Mouse (Mus musculus) midbrain, embryonic 13.5 days (tissue): ENCODE measurements at regions not wholly inside any gene's neighbourhood (a gene's known extent, or its start where the extent isn't known, plus 50 kb on each side); places are given as distances from the start of the nearest gene placed in this dataset.

Source experiments
- ATAC-seq: fragments of 200-750 bp; cut with Nextera tagmentation; 2 replicates; pipeline ENCODE4 v1.8.0; 2017; ENCODE audit warnings: mild to moderate bottlenecking, moderate TSS enrichment, moderate library complexity
- H3K27ac ChIP-seq: fragments of 300-500 bp; sonication (generic); 2 replicates; pipeline ENCODE4 v1.5.1; 2015; ENCODE audit warnings: inconsistent platforms, mild to moderate bottlenecking, moderate library complexity
- H3K27me3 ChIP-seq: fragments of 300-500 bp; sonication (generic); 2 replicates; pipeline ENCODE4 v1.6.1; 2015; ENCODE audit warnings: mild to moderate bottlenecking, inconsistent platforms
- H3K36me3 ChIP-seq: fragments of 300-500 bp; sonication (generic); 2 replicates; pipeline ENCODE4 v1.6.1; 2015; ENCODE audit warnings: mild to moderate bottlenecking, inconsistent platforms
- H3K4me1 ChIP-seq: fragments of 300-500 bp; sonication (generic); replicated peaks from 2 replicates; pipeline ENCODE4 v1.6.1; 2015; ENCODE audit warnings: inconsistent platforms
- H3K4me2 ChIP-seq: fragments of 300-500 bp; sonication (generic); replicated peaks from 2 replicates; pipeline ENCODE4 v1.6.1; 2015; ENCODE audit warnings: moderate library complexity, mild to moderate bottlenecking, inconsistent platforms
- H3K4me3 ChIP-seq: fragments of 300-500 bp; sonication (generic); replicated peaks from 2 replicates; pipeline ENCODE4 v1.5.1; 2015; ENCODE audit warnings: mild to moderate bottlenecking, inconsistent platforms
- H3K9ac ChIP-seq: fragments of 300-500 bp; sonication (generic); replicated peaks from 2 replicates; pipeline ENCODE4 v1.6.1; 2015; ENCODE audit warnings: mild to moderate bottlenecking, inconsistent platforms
- H3K9me3 ChIP-seq: fragments of 300-500 bp; sonication (generic); 2 replicates; pipeline ENCODE4 v1.6.1; 2016; ENCODE audit warnings: mild to moderate bottlenecking, inconsistent platforms
- WGBS: fragments of 180-500 bp; shearing (Covaris S2); methylation state at CpG from one replicate; pipeline ENCODE4 v1.1.7; 2015; 5-methylcytosine and 5-hydroxymethylcytosine counted together

DNA sequence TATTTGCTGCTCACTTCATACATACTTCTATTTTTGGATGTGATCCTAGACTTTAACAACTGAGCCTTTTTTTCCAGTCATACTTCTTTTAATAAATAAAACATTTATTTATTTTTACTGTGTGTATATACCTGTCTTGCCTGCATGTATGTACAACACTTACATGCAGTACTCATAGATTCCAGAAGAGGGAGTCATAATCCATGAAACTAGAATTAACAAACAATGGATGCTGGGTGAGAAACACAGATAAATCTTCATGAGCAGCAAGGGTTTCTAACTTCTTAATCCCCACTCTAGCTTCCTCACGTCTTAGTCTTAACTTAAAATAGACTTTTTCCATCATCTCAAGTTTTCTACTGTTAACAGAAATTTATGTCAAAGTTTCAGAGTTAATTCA, 1253.7 kb upstream of the Nr2f1 start:
- H3K4me2 ChIP-seq, result no peak overlapping the region
- ATAC-seq, result no peak
- WGBS, result 64% methylated on average over 1 of the region's 1 CpGs
- H3K27me3 ChIP-seq, result no peaks in the 10 kb centered on the region
- no peaks in the 10 kb centered on the region for H3K9me3 ChIP-seq
- H3K27ac ChIP-seq, result no peak overlapping the region
- H3K9ac ChIP-seq, result no peak overlapping the region
- H3K4me3 ChIP-seq, result no peak overlapping the region
- H3K36me3 ChIP-seq, result no peaks in the 10 kb centered on the region
- no peaks in the 10 kb centered on the region for H3K4me1 ChIP-seq

DNA sequence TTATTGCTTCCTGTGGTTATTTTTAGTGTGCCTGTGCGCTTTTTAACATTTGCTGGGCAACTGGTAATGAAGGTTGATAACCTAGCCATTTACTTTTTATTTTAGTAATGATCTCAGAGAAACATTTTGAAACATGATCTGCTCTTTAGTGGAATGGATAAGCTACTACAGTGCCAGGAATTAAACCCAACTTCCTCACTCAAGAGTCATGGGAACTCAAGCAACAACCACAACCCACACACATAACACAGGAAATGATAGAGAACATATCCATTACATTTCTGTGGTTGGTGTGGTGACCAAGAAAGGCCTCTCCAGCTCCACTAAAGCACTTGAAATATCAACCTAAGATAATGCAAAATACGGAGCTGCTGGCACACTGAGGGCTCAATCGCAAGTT, 1243.6 kb upstream of the Nr2f1 start:
- Histone ChIP-seq H3K9ac (no peak overlapping the region), H3K27me3 (no peaks in the 10 kb centered on the region), H3K27ac (no peak overlapping the region), H3K4me3 (no peak overlapping the region), H3K4me1 (no peaks in the 10 kb centered on the region), H3K9me3 (no peaks in the 10 kb centered on the region), H3K36me3 (no peaks in the 10 kb centered on the region), H3K4me2 (no peak overlapping the region)
- WGBS, result 95% methylated on average over 3 of the region's 3 CpGs
- no peak for ATAC-seq

DNA sequence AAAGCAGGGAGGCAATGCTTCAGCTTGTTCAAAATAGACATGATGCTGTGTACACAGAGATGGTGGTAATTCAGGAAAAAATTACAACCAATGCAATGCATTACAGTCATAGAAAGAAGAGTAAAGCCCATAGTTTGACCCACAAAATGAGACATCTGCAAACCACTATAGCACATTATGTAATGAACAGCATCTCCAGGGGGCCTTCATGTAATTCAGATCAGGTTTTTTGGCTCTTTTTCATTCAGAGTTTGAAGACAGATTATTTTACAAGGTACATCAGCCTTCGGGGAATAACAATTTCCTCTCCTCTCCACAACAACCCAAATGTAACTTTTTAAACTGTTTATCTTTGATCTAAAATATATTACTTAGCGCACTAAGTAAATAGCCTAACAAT, 1243.1 kb upstream of the Nr2f1 start:
- WGBS, result 89% methylated on average over 2 of the region's 2 CpGs
- Histone ChIP-seq H3K27me3 (no peaks in the 10 kb centered on the region), H3K9me3 (no peaks in the 10 kb centered on the region), H3K27ac (no peak overlapping the region), H3K36me3 (no peaks in the 10 kb centered on the region), H3K9ac (no peak overlapping the region), H3K4me1 (no peaks in the 10 kb centered on the region), H3K4me2 (no peak overlapping the region), H3K4me3 (no peak overlapping the region)
- no peak for ATAC-seq

DNA sequence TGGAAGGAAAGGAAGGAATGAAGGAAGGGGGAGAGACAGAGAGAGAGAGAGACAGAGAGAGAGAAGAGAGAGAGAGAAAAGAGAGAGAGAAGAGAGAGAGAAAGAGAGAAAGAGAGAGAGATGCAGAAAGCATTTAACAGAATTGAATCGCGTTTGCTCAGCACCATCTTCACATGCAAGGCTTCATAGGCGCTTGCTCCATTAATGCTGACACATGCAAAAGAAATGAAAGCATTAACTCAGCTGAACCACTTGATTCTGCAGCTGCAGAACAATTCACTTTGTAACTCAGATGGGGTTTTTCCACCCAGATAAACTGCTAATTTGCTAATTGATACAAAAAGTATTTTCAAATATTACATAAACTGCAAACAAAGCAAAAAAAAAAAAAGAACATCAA, 1231.9 kb upstream of the Nr2f1 start:
- WGBS, result 17% methylated on average over 3 of the region's 3 CpGs
- H3K4me1 ChIP-seq, result 0 out of 2 replicates have a peak, but pooled peaks cover 4% of the 10 kb centered on the region
- no peak overlapping the region for H3K4me3 ChIP-seq
- H3K27ac ChIP-seq, result no peak overlapping the region
- no peaks in the 10 kb centered on the region for H3K36me3 ChIP-seq
- H3K9ac ChIP-seq, result no peak overlapping the region
- H3K9me3 ChIP-seq, result no peaks in the 10 kb centered on the region
- ATAC-seq, result no peak
- H3K27me3 ChIP-seq, result no peaks in the 10 kb centered on the region
- H3K4me2 ChIP-seq, result no peak overlapping the region

DNA sequence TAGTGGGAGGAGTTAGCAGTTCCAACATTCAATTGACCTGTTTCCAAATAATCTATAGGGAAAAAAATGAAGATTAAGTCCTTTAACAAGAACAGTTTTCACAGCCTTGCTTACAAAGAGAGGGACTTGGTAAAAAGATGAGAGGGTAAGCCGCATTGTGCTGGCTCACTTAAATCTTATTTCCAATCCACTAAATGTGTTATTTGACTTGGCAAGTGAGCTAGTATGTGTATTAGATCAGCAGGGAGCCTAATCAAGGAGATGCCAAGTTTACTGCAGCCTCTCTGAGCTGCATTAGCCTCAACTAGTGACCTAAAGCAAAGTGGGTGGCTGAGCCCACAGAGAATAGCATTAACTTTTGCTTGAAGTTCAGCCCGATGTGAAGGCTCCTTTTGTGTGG, 1231.4 kb upstream of the Nr2f1 start:
- Histone ChIP-seq H3K4me1 (0 out of 2 replicates have a peak, but pooled peaks cover 4% of the 10 kb centered on the region), H3K27ac (no peak overlapping the region), H3K27me3 (no peaks in the 10 kb centered on the region), H3K4me2 (no peak overlapping the region), H3K36me3 (no peaks in the 10 kb centered on the region), H3K9ac (no peak overlapping the region), H3K9me3 (no peaks in the 10 kb centered on the region), H3K4me3 (no peak overlapping the region)
- ATAC-seq, result peak; percentile 60; the same call in 1 of the 2 replicates
- WGBS, result 15% methylated on average over 2 of the region's 2 CpGs

DNA sequence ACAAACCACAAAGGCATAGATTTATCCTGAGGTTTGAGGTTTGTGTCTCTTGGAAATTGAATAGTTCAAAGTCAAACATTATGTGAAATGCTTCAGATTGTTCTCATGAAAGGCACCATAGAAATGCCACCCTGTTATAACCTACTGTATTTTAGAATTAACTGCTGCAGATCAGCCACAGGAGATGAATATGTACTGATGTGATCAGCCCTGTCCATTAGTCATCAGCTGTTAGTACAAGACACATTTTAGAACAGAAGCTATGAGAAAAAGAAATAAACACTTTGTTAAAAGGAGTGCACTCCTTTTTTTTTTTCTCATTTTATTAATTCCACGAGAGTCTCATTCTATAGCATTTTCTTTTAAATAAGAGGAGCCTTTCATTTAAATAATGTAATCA, 1231.0 kb upstream of the Nr2f1 start:
- H3K27ac ChIP-seq, result no peak overlapping the region
- no peaks in the 10 kb centered on the region for H3K27me3 ChIP-seq
- no peaks in the 10 kb centered on the region for H3K9me3 ChIP-seq
- no peak overlapping the region for H3K4me2 ChIP-seq
- H3K36me3 ChIP-seq, result no peaks in the 10 kb centered on the region
- H3K9ac ChIP-seq, result no peak overlapping the region
- WGBS, result 12% methylated on average over 1 of the region's 1 CpGs
- H3K4me1 ChIP-seq, result 0 out of 2 replicates have a peak, but pooled peaks cover 4% of the 10 kb centered on the region
- no peak overlapping the region for H3K4me3 ChIP-seq
- no peak for ATAC-seq

DNA sequence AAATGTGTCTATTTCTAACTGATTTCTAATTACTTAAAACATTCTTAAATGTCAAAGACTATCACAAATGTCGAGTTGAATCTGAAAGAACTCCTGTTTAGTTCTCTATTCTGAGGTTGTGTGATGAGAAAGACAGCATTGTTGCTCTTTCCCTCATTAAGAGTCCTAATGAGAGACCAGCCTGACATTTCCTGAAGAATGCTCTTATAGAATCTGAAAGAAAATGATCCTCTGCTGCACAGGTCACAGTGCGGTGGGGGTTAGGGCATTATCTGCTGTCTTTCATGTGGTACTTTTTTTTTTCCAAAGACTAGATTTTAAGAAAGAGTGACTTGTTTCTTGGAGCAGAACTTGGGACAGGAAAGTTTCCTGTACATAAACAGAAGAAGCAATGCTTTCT, 1218.3 kb upstream of the Nr2f1 start:
- WGBS, result 44% methylated on average over 2 of the region's 2 CpGs
- H3K9me3 ChIP-seq, result no peaks in the 10 kb centered on the region
- no peak overlapping the region for H3K4me2 ChIP-seq
- no peaks in the 10 kb centered on the region for H3K27me3 ChIP-seq
- H3K4me1 ChIP-seq, result no peaks in the 10 kb centered on the region
- no peak overlapping the region for H3K9ac ChIP-seq
- no peak overlapping the region for H3K4me3 ChIP-seq
- ATAC-seq, result no peak
- H3K27ac ChIP-seq, result no peak overlapping the region
- no peaks in the 10 kb centered on the region for H3K36me3 ChIP-seq

DNA sequence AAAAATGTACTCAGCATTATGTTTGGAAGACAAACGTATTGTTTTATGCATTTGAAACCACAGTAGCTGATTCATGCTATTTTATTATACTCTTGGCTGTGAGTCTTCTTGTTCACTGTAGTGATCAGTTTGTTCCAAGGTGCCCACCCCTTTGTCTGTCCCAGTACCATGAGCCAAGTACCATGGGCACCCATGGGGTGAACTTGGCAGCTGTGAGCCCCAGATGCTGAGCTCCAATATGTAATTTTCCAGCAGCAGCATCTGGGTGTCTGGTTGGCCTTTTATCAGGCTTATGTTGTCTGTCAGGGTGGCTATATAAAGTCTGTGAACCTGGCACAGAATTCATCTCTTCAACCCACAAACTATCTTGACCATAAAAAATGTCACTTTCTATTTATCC, 1200.5 kb upstream of the Nr2f1 start:
- 81% methylated on average over 1 of the region's 1 CpGs for WGBS
- no peak overlapping the region for H3K4me2 ChIP-seq
- no peaks in the 10 kb centered on the region for H3K9me3 ChIP-seq
- H3K4me3 ChIP-seq, result no peak overlapping the region
- H3K27me3 ChIP-seq, result no peaks in the 10 kb centered on the region
- no peak for ATAC-seq
- no peak overlapping the region for H3K27ac ChIP-seq
- H3K4me1 ChIP-seq, result no peaks in the 10 kb centered on the region
- no peak overlapping the region for H3K9ac ChIP-seq
- no peaks in the 10 kb centered on the region for H3K36me3 ChIP-seq

DNA sequence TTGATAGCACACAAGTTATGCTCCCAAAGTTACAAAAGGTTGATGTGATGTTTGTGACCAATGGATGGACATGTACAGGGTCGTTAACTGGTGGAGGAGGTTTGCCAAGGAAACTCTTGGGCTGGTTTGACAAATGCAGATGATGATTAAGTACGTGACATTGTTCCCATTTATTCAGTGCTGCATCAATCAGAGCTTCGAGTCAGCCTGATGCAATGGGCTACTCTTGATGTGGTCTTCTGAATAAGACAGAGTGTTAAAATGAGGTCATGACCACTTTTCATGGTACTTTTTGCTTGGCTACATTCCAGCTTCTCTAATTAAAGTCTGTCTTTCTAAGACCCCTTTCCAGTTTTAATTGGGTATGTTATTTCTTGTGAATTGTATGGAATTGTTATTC, 1194.4 kb upstream of the Nr2f1 start:
- Histone ChIP-seq H3K36me3 (no peaks in the 10 kb centered on the region), H3K27ac (no peak overlapping the region), H3K4me2 (no peak overlapping the region), H3K9ac (no peak overlapping the region), H3K9me3 (no peaks in the 10 kb centered on the region), H3K4me1 (no peaks in the 10 kb centered on the region), H3K4me3 (no peak overlapping the region), H3K27me3 (0 out of 2 replicates have a peak, but pooled peaks cover 2% of the 10 kb centered on the region)
- 64% methylated on average over 3 of the region's 3 CpGs for WGBS
- peak; percentile 17; the same call in 1 of the 2 replicates for ATAC-seq

DNA sequence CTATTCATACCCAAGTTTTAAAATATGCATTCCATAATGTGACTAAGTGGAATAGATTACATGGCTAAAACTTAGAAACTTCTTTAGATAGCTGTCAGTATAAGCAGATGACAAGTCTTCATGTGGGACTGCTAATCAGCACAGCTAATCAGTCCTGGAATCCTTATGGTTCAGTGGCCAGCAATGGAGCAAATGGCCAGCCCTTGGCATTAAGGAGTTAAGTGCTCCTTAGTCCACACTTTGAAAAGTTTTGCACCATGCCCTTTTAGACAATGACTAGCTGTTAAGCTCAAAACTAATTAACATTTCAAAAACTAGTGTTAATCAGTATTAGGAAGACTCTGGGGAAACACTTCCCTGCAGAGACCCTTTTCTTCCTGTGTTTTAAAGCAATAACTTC, 1188.4 kb upstream of the Nr2f1 start:
- 0 out of 2 replicates have a peak, but pooled peaks have one; percentile 43 for ATAC-seq
- Histone ChIP-seq H3K36me3 (no peaks in the 10 kb centered on the region), H3K4me2 (no peak overlapping the region)

DNA sequence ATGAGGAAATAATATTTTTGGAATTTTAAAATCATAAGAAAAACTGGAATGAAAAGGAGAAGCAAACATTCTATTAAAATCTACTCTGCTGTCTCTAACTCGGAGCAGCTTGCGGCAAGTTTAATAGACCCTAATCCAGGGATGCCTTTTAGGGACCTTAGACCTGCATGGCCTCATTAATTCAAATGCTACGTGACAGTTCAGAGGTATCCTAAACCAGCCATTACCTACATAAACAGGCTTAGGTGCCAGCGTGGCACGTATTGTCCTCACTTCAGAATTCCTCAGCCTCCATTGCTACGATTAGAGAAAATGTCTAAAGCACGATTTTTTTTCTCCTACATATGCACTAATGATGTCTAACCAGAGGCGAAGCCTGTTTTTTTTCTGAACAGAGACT, 1141.9 kb upstream of the Nr2f1 start:
- Histone ChIP-seq H3K27ac (no peak overlapping the region), H3K4me3 (no peak overlapping the region), H3K9me3 (no peaks in the 10 kb centered on the region), H3K9ac (no peak overlapping the region), H3K4me1 (peaks cover 18% of the 10 kb centered on the region), H3K27me3 (no peaks in the 10 kb centered on the region), H3K36me3 (no peaks in the 10 kb centered on the region), H3K4me2 (no peak overlapping the region; the same call in 1 of the 2 replicates)
- 41% methylated on average over 8 of the region's 8 CpGs for WGBS
- ATAC-seq, result no peak

More for the DNA sequence above, 1188.4 kb upstream of the Nr2f1 start:
- H3K27ac ChIP-seq, result no peak overlapping the region
- 0 out of 2 replicates have a peak, but pooled peaks cover 3% of the 10 kb centered on the region for H3K4me1 ChIP-seq
- H3K9me3 ChIP-seq, result no peaks in the 10 kb centered on the region
- no peak overlapping the region for H3K9ac ChIP-seq
- no peak overlapping the region for H3K4me3 ChIP-seq
- 0 out of 2 replicates have a peak, but pooled peaks cover 2% of the 10 kb centered on the region for H3K27me3 ChIP-seq

DNA sequence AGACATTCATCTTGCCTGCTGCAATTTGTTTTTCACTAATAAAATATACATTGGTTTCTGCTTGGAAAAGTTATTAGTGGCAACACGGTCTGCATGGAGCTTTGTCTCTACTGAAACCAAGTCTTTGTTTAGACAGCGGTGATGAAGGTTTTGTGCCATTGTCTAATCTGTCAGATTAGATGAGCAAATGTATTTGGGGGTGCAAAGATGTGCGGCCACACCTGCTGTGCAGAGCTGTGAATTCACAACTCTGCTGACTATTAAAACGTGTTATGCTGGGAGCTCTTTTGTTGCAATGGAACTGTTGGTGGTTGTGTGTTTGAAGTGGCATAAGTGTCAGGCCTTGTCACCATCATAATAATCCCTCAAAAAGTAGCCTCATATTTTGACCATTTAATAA, 1140.9 kb upstream of the Nr2f1 start:
- H3K9me3 ChIP-seq, result no peaks in the 10 kb centered on the region
- H3K4me3 ChIP-seq, result no peak overlapping the region
- 19% methylated on average over 4 of the region's 4 CpGs for WGBS
- H3K27me3 ChIP-seq, result no peaks in the 10 kb centered on the region
- H3K36me3 ChIP-seq, result no peaks in the 10 kb centered on the region
- no peak overlapping the region for H3K9ac ChIP-seq
- H3K27ac ChIP-seq, result no peak overlapping the region
- peaks cover 11% of the 10 kb centered on the region for H3K4me1 ChIP-seq
- ATAC-seq, result no peak
- no peak overlapping the region for H3K4me2 ChIP-seq

DNA sequence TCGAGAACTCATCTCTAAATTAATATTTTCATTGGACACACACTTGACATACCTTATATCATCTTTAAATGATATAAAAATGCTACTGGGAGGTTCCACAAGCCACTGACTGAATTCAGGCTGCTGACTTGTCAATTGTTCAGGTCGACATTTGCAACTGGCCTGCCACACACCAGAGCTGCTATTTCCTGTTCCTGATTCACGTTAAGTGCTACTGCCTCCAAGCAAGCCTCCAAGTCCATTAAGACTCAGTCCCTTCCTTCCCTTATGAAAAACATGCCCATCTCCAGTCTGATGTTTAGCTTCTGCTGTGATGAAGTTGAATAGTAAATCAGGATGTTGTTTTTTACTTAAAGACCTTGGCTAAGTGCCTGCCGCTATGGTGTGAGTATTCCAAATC, 1140.2 kb upstream of the Nr2f1 start:
- Histone ChIP-seq H3K4me3 (no peak overlapping the region), H3K9ac (no peak overlapping the region), H3K36me3 (no peaks in the 10 kb centered on the region), H3K9me3 (no peaks in the 10 kb centered on the region), H3K4me1 (peaks cover 10% of the 10 kb centered on the region), H3K4me2 (no peak overlapping the region), H3K27ac (no peak overlapping the region), H3K27me3 (no peaks in the 10 kb centered on the region)
- ATAC-seq, result no peak
- WGBS, result 57% methylated on average over 4 of the region's 4 CpGs
